Mouse (Mus musculus): ENCODE measurements around the gene Gm45837.

Gm45837 gene

GRCm38 (mm10) chr7:101410267-101410936 lies at the start of gene Gm45837:
Gene Gm45837 (plus strand): TSS chr7:101410886.
- no peak for DNase-seq (ENCODE audit: low read depth in 1 of 2, low spot score in 2 of 2)

DNA sequence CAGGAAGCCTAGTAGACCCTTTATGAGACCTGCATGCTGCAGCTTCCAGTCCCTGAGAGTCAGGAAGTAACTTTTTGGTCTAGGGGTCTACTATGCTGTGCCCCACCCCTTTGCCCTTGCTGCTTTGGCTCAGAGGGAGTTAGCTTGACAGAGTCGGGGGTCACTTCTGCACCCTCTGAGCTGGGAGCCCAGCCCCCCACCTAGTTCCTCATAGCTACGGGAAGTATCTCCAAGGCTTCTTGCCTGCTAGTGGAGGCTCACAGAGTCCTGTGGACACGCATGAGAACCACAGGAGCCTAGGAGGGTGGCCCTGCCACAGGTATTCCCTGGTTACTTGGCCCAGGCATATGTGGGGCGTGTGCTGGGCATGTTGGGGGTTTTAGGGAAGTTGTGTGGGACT lies 49.7 kb upstream of the Gm45837 start:
- DNase-seq (ENCODE audit: low read depth in 1 of 2, low spot score in 2 of 2), result peak in 1 of 2 experiments; percentile 43

DNA sequence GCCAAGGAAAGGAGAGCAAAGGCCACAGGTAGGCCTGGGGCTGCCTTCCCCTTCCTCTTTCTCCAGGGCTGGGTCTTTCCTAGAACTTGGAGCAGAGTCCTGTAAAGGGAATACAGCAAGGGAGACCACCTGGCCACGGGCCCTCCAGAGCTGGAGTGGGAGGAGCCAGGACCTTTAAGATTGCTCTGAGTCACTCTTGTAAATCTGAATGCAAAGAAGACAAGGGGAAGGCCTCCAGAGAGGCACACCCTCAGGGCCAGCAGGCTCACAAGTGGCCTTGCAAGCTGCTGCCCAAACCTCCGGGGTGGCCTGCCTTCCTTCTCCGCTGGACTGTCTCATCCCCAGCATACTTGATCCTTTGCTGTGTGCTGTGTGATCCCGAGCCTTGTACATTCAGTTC lies 48.9 kb upstream of the Gm45837 start:
- DNase-seq (ENCODE audit: low read depth in 1 of 2, low spot score in 2 of 2), result peak in 1 of 2 experiments; percentile 64

DNA sequence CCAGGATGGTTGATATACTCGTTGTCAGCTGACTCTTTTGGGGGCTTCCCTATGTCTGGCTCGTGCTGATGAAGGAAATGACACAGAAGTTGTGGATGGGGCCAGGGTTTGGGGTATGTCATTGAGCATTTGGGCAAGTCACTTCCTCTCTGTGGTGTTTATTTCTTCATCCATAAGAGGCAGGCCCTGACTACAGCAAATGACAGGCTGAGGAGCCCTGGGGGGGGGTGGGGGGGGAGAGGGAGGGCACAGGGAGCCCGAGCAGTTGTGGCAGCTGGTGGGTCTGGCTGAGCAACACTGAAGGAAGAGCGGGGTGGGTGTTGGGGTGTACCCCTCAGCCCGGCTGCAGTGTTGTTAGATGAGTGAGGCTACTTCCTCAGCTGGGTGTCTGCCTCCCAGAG lies 47.9 kb upstream of the Gm45837 start:
- DNase-seq (ENCODE audit: low read depth in 1 of 2, low spot score in 2 of 2), result peak; percentile 71 to 78

GRCm38 (mm10) chr7:101363914-101364313 lies 46.8 kb upstream of the Gm45837 start:
- DNase-seq (ENCODE audit: low read depth in 1 of 2, low spot score in 2 of 2), result no peak

DNA sequence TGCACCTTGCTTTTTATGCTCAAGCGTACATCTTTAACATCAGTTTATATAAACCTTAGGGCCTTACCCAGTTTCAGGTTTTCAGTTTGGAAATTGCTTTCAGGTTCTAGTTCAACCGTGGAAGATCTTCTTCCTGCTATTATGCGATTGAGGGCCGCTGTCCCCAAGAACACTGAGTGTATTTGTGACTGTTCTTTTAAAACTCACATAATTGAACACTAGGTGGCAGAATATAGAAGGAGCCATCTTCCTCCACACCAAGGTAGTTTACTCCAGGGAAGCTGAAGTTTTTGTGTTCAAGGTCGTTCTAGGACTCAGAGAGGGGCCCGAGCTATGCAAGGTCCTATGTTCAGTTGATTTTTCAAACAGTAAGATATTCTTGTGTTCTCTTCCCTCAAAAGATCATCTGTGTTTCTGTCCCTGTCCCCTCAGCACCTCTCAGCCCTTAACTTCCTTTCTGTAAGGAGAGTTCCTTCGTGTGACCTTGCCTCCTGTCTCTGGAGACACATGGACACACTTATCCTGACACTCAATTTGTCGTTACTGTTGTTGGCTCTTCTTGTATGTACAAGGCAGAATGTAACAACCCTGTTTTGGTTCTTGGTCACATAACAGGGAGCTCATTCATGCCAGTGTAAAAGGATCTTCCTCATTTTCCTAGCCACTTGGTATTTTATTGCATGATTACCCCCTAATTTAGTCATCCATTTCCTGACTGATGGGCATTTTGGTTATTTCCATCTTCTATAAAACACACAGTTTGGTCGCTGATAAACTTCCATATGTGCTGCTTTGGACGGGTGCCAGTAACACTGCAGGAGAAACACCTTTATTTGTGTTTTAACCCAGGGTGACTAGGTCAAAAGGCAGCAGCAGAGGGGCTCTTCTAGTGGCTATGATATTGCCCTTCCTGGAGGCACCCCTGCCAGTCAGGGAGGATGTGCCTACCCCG lies 42.5 kb upstream of the Gm45837 start:
- no peak for DNase-seq (ENCODE audit: low read depth in 1 of 2, low spot score in 2 of 2)

GRCm38 (mm10) chr7:101369666-101370065 lies 41.0 kb upstream of the Gm45837 start:
- DNase-seq (ENCODE audit: low read depth in 1 of 2, low spot score in 2 of 2), result no peak

GRCm38 (mm10) chr7:101373082-101373481 lies 37.6 kb upstream of the Gm45837 start:
- DNase-seq (ENCODE audit: low read depth in 1 of 2, low spot score in 2 of 2), result no peak

GRCm38 (mm10) chr7:101374155-101374554 lies 36.5 kb upstream of the Gm45837 start:
- no peak for DNase-seq (ENCODE audit: low read depth in 1 of 2, low spot score in 2 of 2)

- no peak for DNase-seq (ENCODE audit: low read depth in 1 of 2, low spot score in 2 of 2)
Observed at GRCm38 (mm10) chr7:101376701-101377340, 33.9 kb upstream of the Gm45837 start.

DNA sequence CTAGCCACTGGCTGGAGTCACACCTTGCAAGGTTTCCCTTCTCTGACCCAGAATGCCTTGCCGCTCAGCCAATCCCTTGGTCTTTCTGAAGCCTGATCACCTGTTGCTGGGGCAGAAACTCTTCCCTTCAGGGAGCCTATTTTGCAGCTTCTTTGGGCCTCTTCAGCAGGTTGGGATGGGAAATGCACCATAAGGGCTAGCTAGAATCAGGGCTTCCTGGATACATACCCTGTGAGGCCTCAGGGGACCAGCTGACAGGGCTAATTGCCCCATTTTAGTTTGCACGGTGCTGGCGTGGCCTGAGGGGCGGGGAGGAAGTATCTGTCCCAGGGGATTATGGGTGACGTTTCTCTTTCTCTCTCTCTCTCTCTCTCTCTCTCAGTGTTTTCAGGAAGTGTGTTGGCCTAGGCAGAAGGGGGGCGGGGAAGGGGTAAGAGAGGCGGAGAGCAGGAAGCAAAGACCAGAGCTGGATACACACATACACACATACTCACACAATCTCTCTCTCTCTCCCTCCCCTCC lies 32.9 kb upstream of the Gm45837 start:
- DNase-seq (ENCODE audit: low read depth in 1 of 2, low spot score in 2 of 2), result peak; percentile 42 to 67

DNA sequence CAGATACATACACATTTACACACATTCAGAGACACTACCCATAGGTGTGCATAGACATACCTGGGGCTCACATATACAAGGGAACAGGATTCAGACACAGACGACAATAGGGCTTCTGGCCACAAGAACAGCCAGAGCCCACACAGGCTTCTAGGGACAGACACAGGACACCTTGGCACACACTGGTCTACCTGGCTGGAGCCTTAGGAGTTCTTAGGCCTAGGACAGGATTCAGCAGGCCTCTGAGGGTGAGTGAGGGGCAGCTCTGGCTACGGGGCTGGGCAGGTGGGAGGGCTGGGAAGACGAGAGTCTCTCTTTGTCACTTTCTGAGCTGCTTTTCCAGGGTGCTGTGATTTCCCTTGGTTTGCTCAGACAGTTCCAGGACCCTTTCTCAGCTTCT lies 32.4 kb upstream of the Gm45837 start:
- no peak for DNase-seq (ENCODE audit: low read depth in 1 of 2, low spot score in 2 of 2)

- DNase-seq (ENCODE audit: low read depth in 1 of 2, low spot score in 2 of 2), result no peak
Observed at GRCm38 (mm10) chr7:101378796-101379465, 31.8 kb upstream of the Gm45837 start.

- DNase-seq (ENCODE audit: low read depth in 1 of 2, low spot score in 2 of 2), result no peak
Observed at GRCm38 (mm10) chr7:101379732-101380131, 31.0 kb upstream of the Gm45837 start.

DNA sequence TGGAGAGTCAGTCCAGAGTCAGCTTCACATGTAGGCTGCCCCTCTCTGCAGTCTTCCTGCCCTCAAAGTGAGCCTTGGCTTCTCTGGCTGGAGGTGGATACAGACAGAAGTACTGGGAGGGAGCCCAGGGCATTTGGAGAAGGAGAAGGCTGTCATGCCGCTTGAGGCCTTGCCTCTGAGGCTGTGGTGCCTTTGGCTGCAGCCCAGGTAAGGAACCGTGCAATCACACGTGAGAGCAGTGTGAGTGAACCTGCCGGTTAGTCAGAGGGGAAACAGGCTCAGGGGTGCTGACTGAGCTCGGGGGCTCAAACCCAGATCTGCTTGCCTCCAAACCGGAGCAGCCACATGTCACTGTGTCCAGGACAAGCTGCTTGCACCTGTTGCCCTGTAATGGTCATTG lies 29.2 kb upstream of the Gm45837 start:
- DNase-seq (ENCODE audit: low read depth in 1 of 2, low spot score in 2 of 2), result no peak

DNA sequence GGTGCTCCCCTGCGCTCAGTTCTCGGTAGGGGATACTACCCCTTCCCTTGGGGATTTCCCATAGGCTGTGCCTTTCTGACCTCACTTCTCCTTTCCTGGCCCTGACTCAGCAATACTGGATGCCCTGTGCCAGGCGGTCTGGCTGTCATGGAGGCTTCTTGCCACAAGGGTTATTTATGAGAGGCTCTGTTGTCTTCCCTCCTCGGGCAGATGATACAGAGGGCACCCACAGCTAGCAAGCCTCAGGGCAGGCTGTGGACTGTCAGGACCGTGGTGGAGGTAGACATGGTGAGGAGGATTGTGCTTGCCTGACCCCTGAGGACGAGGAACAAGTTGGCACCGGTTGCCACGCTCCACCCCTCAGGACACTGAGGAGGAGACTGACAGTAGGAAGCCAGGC lies 28.3 kb upstream of the Gm45837 start:
- DNase-seq (ENCODE audit: low read depth in 1 of 2, low spot score in 2 of 2), result peak; percentile 87 to 89

DNA sequence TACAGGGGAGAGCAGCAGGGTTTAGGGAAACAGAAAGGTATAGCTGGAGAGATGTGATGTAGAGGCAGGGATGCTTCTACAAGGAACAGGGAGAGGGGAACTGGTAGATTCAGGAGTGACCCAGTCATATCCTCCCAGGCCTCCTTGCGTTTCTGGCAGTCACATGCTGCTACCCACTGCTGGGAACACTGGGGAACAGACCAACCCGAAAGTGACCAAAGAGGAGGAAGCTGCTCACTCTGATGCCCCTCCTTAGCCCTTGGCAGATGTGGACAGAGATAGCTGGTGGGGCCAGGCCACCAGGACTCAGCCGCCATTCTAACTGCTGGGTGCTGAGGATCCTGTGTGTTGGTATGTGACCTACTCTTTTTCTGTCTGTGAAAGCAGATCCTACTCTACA lies 26.9 kb upstream of the Gm45837 start:
- peak; percentile 63 to 66 for DNase-seq (ENCODE audit: low read depth in 1 of 2, low spot score in 2 of 2)

GRCm38 (mm10) chr7:101384931-101385330 lies 25.8 kb upstream of the Gm45837 start:
- DNase-seq (ENCODE audit: low read depth in 1 of 2, low spot score in 2 of 2), result no peak

- DNase-seq (ENCODE audit: low read depth in 1 of 2, low spot score in 2 of 2), result no peak
Observed at GRCm38 (mm10) chr7:101385331-101385733, 25.4 kb upstream of the Gm45837 start.

DNA sequence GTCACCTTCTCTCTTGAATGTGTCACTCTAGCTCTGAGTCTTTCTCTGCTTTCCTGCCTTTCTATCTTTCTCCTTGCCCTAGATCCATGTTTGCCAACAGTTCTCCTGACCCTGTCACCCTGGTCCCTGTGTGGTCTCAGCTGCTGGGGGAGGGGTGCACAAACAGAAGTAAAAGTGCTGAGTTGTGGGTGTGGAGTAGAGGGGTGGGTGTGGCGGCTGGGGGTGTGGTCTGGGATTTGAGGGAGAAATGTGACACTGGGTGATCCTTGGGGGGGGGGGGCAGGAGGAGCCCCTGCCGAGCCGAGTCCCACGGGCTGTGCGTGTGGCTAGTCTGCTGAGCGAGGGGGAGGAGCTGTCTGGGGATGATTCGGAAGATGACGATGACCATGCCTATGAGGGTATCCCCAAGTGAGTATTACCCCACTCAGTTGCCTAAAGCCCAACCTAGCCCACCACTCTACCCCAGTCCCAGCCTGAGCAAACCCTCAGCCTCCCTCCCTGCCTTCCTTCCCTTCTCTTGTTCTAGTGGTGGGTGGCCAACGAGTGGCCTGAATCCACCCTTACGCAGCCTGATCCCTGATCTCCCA lies 24.7 kb upstream of the Gm45837 start:
- no peak for DNase-seq (ENCODE audit: low read depth in 1 of 2, low spot score in 2 of 2)

- no peak for DNase-seq (ENCODE audit: low read depth in 1 of 2, low spot score in 2 of 2)
Observed at GRCm38 (mm10) chr7:101389256-101389655, 21.4 kb upstream of the Gm45837 start.

All from monocyte, adult 2 months (primary cell).